Comparison of ENCODE assay signal across 7 mouse cellular contexts in the genomic region with DNA sequence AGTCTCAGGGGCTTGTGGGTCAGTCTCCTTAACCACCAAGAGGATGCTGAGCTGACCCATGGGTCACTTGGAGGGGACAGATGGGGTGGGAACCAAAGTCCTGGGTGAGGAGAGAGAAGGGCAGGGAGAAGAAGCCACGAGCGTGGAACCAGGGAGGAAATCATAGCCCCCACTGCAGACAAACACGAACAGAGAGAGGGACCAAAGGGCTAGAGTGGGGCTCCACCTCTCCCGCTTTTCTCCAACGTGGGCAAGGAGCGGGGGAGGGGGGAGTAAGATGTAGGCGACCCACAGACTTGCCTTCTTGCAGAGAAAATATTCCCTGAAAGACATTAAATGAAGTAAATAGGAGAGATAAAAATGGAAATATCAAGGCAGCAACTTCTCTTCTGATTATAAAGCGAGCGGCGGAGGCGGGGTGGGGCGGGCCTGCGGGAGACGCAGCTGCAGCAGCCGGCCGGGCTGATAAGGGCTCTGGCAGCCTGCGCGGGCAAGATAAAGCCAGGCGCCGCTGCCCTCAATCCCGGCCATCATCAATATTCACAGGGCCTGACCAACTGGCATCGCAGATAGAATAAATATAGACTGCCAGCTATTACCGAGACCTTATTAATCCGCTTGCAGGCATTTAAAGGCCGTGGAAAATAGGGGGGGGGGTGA. TPM values are rescaled to one million over a fixed set of nuclear protein-coding genes. Genes with fewer than 3 reads are reported as not detected.
DNase-seq lines count a peak whose midpoint lies in the region; ATAC-seq lines count a peak whose summit lies in the region.

No protein-coding gene starts in this region.

- 13% methylated on average over 25 of the region's 25 CpGs for WGBS in neural tube, embryonic 11.5 days
- 13% methylated on average over 19 of the region's 25 CpGs for WGBS in embryonic facial prominence, embryonic 14.5 days
- WGBS in liver, embryonic 16.5 days (ENCODE audit: insufficient replicate concordance) = 1% methylated on average over 25 of the region's 25 CpGs
- 7% methylated on average over 25 of the region's 25 CpGs for WGBS in neural tube, embryonic 15.5 days

- H3K4me3 ChIP-seq in neural tube, embryonic 11.5 days (ENCODE audit: low read depth, low read length) = no peak overlapping the region
- H3K4me3 ChIP-seq in embryonic facial prominence, embryonic 14.5 days (ENCODE audit: low read depth, low read length) = 0 out of 2 replicates have a peak overlapping the region, but pooled peaks have one; percentile 2
- peak overlapping the region; percentile 46 for H3K4me3 ChIP-seq in liver, embryonic 16.5 days (ENCODE audit: low read depth, low read length)
- no peak overlapping the region for H3K4me3 ChIP-seq in neural tube, embryonic 15.5 days (replicated peaks)

- DNase-seq in neural tube, embryonic 11.5 days (ENCODE audit: low spot score) = peak; percentile 50
- no peak for DNase-seq in neural tube, embryonic 10.5 days (ENCODE audit: extremely low spot score, low spot score)
- no peak for DNase-seq in embryonic facial prominence, embryonic 14.5 days (ENCODE audit: low spot score)
- no peak for DNase-seq in gastrocnemius, adult 8-10 months (ENCODE audit: low spot score in 2 of 2)

- no peak overlapping the region for H3K27ac ChIP-seq in neural tube, embryonic 11.5 days (ENCODE audit: low read depth, low read length)
- no peak overlapping the region for H3K27ac ChIP-seq in embryonic facial prominence, embryonic 14.5 days (replicated peaks; ENCODE audit: low read depth, low read length)
- H3K27ac ChIP-seq in liver, embryonic 16.5 days (ENCODE audit: low read length) = peak overlapping the region; percentile 97
- peak overlapping the region; percentile 82 for H3K27ac ChIP-seq in neural tube, embryonic 15.5 days (replicated peaks)

- no peaks in the 10 kb centered on the region for H3K27me3 ChIP-seq in neural tube, embryonic 11.5 days (ENCODE audit: control insufficient read depth, insufficient read depth, low read length)
- peaks cover 21% of the 10 kb centered on the region for H3K27me3 ChIP-seq in embryonic facial prominence, embryonic 14.5 days (replicated peaks; ENCODE audit: control insufficient read depth, insufficient read depth, low read length)
- peaks cover 66% of the 10 kb centered on the region for H3K27me3 ChIP-seq in liver, embryonic 16.5 days (ENCODE audit: control insufficient read depth, insufficient read depth, low read depth, low read length)
- H3K27me3 ChIP-seq in neural tube, embryonic 15.5 days (replicated peaks) = no peaks in the 10 kb centered on the region

- H3K36me3 ChIP-seq in neural tube, embryonic 11.5 days (ENCODE audit: control insufficient read depth, insufficient read depth, low read length) = no peaks in the 10 kb centered on the region
- no peaks in the 10 kb centered on the region for H3K36me3 ChIP-seq in embryonic facial prominence, embryonic 14.5 days (ENCODE audit: control insufficient read depth, insufficient read depth, low read length)
- H3K36me3 ChIP-seq in liver, embryonic 16.5 days (ENCODE audit: control insufficient read depth, insufficient read depth) = no peaks in the 10 kb centered on the region
- no peaks in the 10 kb centered on the region for H3K36me3 ChIP-seq in neural tube, embryonic 15.5 days

- no peaks in the 10 kb centered on the region for H3K9me3 ChIP-seq in neural tube, embryonic 11.5 days (ENCODE audit: control insufficient read depth, low read length)
- no peaks in the 10 kb centered on the region for H3K9me3 ChIP-seq in embryonic facial prominence, embryonic 14.5 days (ENCODE audit: control insufficient read depth, low read length)
- no peaks in the 10 kb centered on the region for H3K9me3 ChIP-seq in liver, embryonic 16.5 days (replicated peaks; ENCODE audit: control insufficient read depth, low read length)
- no peaks in the 10 kb centered on the region for H3K9me3 ChIP-seq in neural tube, embryonic 15.5 days (replicated peaks)

- peaks cover 3% of the 10 kb centered on the region; the same call in 1 of the 2 replicates for H3K4me1 ChIP-seq in neural tube, embryonic 11.5 days (ENCODE audit: control insufficient read depth, insufficient read depth, low read length)
- H3K4me1 ChIP-seq in embryonic facial prominence, embryonic 14.5 days (ENCODE audit: control insufficient read depth, insufficient read depth, low read length) = no peaks in the 10 kb centered on the region
- H3K4me1 ChIP-seq in liver, embryonic 16.5 days (ENCODE audit: control insufficient read depth, low read depth, low read length) = peaks cover 51% of the 10 kb centered on the region
- H3K4me1 ChIP-seq in neural tube, embryonic 15.5 days = peaks cover 29% of the 10 kb centered on the region

- ATAC-seq in neural tube, embryonic 11.5 days (ENCODE audit: insufficient read depth, low FRiP score, low TSS enrichment) = no peak
- ATAC-seq in embryonic facial prominence, embryonic 14.5 days (ENCODE audit: low read depth) = no peak
- peak; percentile 33 to 50; a peak in 3 of 4 replicates for ATAC-seq in hematopoietic stem cell, adult 5-6 weeks (replicated peaks in 1 of 2; ENCODE audit: insufficient read depth in 1 of 2, low FRiP score in 2 of 2, low TSS enrichment in 1 of 2, low read depth in 1 of 2, poor library complexity in 2 of 2, severe bottlenecking in 2 of 2)
- ATAC-seq in liver, embryonic 16.5 days (ENCODE audit: low read depth) = peak; percentile 85
- ATAC-seq in neural tube, embryonic 15.5 days (ENCODE audit: low FRiP score) = peak; percentile 60; the same call in 1 of the 2 replicates

- peak overlapping the region; percentile 21; the same call in 1 of the 2 replicates for H3K4me2 ChIP-seq in neural tube, embryonic 11.5 days (ENCODE audit: low read depth)
- H3K4me2 ChIP-seq in embryonic facial prominence, embryonic 14.5 days (ENCODE audit: low read depth, low read length) = peak overlapping the region; percentile 39
- H3K4me2 ChIP-seq in liver, embryonic 16.5 days (ENCODE audit: low read depth, low read length) = peak overlapping the region; percentile 92
- peak overlapping the region; percentile 40 for H3K4me2 ChIP-seq in neural tube, embryonic 15.5 days

- H3K9ac ChIP-seq in neural tube, embryonic 11.5 days (ENCODE audit: low read length) = 0 out of 2 replicates have a peak overlapping the region, but pooled peaks have one; percentile 8
- no peak overlapping the region for H3K9ac ChIP-seq in embryonic facial prominence, embryonic 14.5 days (ENCODE audit: low read depth, low read length)
- peak overlapping the region; percentile 67 for H3K9ac ChIP-seq in liver, embryonic 16.5 days (ENCODE audit: low read depth, low read length)
- peak overlapping the region; percentile 28; the same call in 1 of the 2 replicates for H3K9ac ChIP-seq in neural tube, embryonic 15.5 days (replicated peaks)

RNA-seq across cellular contexts. Expression of a gene that starts 21.3 kb away (rescaled TPM):
- 7.5 and 8.5 TPM in 2 replicates for polyA plus RNA-seq in neural tube, embryonic 11.5 days (2014; fragmentation: Nextera tagmentation; extraction: Ambion mirVana)
- 7.2 and 8.1 TPM in 2 replicates for polyA plus RNA-seq in embryonic facial prominence, embryonic 14.5 days (2014; fragmentation: Nextera tagmentation; extraction: Ambion mirVana)
- 15.9 and 20.5 TPM in 2 replicates for total RNA-seq in hematopoietic stem cell, adult 5-6 weeks (2017)
- polyA plus RNA-seq in liver, embryonic 16.5 days (2015; fragmentation: Nextera tagmentation; extraction: Ambion mirVana) = 3.1 and 3.3 TPM in 2 replicates
- polyA plus RNA-seq in neural tube, embryonic 15.5 days (2015; fragmentation: Nextera tagmentation; extraction: Ambion mirVana) = 14.4 and 16.8 TPM in 2 replicates
- total RNA-seq in gastrocnemius, adult 8-10 months (2022) = 10 to 100 TPM; 12.3 to 22.0 (median 17.2) TPM

RNA-seq across cellular contexts. Expression of a gene that starts 55.1 kb away (rescaled TPM):
- polyA plus RNA-seq in neural tube, embryonic 11.5 days (2014; fragmentation: Nextera tagmentation; extraction: Ambion mirVana) = 15.4 and 16.2 TPM in 2 replicates
- 14.0 and 17.3 TPM in 2 replicates for polyA plus RNA-seq in embryonic facial prominence, embryonic 14.5 days (2014; fragmentation: Nextera tagmentation; extraction: Ambion mirVana)
- total RNA-seq in hematopoietic stem cell, adult 5-6 weeks (2017) = 5.8 and 15.1 TPM in 2 replicates
- 9.1 and 10.3 TPM in 2 replicates for polyA plus RNA-seq in liver, embryonic 16.5 days (2015; fragmentation: Nextera tagmentation; extraction: Ambion mirVana)
- polyA plus RNA-seq in neural tube, embryonic 15.5 days (2015; fragmentation: Nextera tagmentation; extraction: Ambion mirVana) = 15.2 and 20.3 TPM in 2 replicates
- total RNA-seq in gastrocnemius, adult 8-10 months (2022) = 10 to 100 TPM; 10.5 to 13.1 (median 11.5) TPM

Comparison
In these comparisons a context has a peak if more than half of its experiments do, and no peak if none do; other contexts are left out.
1. ATAC-seq: peak in hematopoietic stem cell, adult 5-6 weeks (2 of 2), liver, embryonic 16.5 days (single experiment) and neural tube, embryonic 15.5 days (single experiment); none in neural tube, embryonic 11.5 days (single experiment) and embryonic facial prominence, embryonic 14.5 days (single experiment).
2. H3K27ac ChIP-seq: peak in liver, embryonic 16.5 days (single experiment) and neural tube, embryonic 15.5 days (single experiment); none in neural tube, embryonic 11.5 days (single experiment) and embryonic facial prominence, embryonic 14.5 days (single experiment).
3. H3K4me2 ChIP-seq: peak in every context shown above with its lines; median percentile 92 in liver, embryonic 16.5 days; 40 in neural tube, embryonic 15.5 days; 39 in embryonic facial prominence, embryonic 14.5 days; 21 in neural tube, embryonic 11.5 days.
4. H3K4me3 ChIP-seq: peak in embryonic facial prominence, embryonic 14.5 days (single experiment) and liver, embryonic 16.5 days (single experiment); none in neural tube, embryonic 11.5 days (single experiment) and neural tube, embryonic 15.5 days (single experiment).